Mouse (Mus musculus) adrenal gland, adult 18-20 months (tissue): ENCODE measurements at regions not wholly inside any gene's neighbourhood (a gene's known extent, or its start where the extent isn't known, plus 50 kb on each side); places are given as distances from the start of the nearest gene placed in this dataset.
A peak's percentile ranks its signal among the peaks of the same experiment; 100 is the strongest.

Source experiments
- DNase-seq, 2 experiments: peaks; one replicate each; pipeline ENCODE4 v3.0.0; 2021 to 2022; ENCODE audit warnings: low spot score in 2 of 2

DNA sequence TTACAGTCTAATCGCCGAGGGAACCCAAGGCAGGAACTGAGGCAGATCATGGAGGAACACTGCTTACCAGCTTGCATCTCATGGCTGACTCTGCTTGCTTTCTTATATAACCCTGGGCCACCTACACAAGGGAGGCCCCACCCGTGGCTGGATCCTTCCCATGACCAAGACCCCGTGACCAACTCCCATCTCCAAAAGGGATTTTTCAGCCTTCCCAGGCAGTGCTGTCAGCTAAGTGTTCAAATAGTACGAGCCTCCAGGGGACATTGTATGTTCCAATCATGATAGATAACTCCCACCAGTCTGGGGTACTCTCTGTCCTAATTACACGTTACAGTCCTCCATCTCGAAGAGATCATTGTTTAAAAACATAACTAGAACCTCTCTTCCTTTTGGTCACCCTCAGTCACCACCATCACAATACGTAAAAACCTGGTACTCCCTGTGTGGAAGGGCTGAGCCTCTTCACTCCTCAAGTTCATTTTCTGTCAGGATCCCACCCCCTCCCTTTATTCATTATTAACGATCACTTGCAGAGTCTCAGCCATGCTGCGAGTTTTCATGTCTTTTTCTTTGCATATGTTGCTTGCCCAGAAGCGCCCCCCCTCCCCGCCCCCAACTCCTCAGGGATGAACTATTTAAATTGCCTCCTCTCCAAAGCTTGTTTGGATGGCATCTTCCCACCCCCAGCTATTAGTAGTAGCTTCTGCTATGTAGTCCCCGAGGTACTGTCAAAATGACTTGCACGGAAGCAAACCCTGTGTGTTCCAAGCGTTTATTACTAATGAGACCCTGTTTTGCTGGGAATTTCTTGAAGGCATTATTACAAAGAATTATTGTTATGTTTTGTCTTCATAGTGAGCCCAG is 406.2 kb upstream of the Mmadhc start:
- DNase-seq, result no peak

DNA sequence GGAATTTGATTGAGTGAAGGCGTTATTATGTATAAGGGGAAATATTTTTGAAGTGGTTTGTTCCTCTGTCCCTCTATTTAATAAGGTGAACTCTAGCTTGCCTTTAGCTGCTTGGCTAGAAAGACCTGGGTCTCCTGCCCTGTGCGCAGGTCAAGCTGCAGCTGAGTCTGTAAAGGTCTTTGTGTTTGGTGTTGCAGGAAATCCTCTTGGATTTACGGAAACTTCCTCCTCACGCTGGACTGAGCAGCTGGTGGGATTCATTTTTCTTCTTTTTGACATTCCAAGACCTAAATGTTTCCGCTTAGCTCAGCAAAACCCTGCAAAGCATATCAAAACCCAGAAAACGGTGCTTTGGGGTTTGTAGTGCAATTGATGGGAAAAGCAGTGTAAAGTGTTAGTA is 402.2 kb upstream of the Mmadhc start:
- DNase-seq, result no peak

DNA sequence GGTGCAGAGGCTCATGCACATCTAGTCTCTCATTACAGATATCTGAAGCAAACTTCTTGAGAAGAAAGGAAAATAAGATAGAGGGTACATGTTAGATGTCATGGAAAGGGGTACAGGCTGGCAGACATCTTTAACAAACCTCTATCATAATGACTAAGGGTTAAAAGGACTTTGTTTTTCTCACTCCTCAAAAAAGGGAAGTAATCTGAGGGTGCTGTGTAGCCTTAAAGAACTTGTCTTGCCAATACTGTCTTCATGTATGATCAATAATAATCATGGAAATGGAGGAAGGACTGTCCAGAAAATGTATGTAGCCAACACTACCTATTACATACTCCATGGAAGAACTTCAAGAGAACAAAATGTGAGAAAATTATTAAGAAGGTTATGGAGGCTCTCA is 400.0 kb upstream of the Mmadhc start:
- no peak for DNase-seq

DNA sequence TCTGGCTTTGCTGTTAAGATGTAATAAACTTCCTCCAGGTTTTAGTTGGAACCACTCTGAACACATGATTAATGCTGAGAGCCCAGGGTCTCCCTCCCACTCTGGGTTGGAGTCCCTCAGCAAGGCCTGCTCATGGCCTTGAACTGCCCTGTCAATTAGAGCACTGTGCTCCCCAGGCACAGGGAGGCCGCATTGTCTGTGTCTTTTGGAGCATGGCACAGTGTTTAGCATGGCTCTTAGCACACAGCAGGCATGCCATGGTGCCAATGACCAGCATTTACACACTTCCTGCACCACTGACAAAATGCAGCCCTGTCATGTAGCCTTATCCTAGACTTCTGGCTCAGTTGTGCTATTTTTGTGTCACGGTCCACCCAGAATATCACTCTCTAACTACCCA is 398.2 kb upstream of the Mmadhc start:
- peak in 1 of 2 experiments; percentile 26 for DNase-seq

DNA sequence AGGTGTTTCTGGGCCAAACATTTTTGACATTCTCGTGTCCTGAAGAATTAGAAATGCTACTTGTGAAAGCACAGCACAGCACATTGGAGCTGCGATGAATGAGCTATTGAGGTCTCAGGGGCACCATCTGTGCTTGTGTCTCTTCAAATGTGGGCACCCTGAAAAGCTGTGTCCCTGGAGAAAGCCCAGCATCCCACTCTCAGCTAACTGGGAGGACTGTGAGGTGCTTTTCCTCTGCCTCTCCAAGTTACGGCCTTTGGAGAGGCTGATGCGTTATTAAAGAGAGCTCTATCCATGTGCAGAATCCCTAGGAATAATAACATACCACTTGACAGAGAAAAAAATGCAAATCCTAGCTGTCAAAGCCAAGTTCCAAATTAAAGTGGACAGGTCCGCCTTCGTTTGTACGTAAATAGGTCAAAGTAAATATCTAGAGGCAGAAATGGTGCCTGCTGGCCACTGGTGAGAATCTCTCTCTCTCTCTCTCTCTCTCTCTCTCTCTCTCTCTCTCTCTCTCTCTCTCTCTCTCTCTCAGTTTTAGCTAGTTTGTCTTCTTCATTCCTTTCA is 397.3 kb upstream of the Mmadhc start:
- no peak for DNase-seq

DNA sequence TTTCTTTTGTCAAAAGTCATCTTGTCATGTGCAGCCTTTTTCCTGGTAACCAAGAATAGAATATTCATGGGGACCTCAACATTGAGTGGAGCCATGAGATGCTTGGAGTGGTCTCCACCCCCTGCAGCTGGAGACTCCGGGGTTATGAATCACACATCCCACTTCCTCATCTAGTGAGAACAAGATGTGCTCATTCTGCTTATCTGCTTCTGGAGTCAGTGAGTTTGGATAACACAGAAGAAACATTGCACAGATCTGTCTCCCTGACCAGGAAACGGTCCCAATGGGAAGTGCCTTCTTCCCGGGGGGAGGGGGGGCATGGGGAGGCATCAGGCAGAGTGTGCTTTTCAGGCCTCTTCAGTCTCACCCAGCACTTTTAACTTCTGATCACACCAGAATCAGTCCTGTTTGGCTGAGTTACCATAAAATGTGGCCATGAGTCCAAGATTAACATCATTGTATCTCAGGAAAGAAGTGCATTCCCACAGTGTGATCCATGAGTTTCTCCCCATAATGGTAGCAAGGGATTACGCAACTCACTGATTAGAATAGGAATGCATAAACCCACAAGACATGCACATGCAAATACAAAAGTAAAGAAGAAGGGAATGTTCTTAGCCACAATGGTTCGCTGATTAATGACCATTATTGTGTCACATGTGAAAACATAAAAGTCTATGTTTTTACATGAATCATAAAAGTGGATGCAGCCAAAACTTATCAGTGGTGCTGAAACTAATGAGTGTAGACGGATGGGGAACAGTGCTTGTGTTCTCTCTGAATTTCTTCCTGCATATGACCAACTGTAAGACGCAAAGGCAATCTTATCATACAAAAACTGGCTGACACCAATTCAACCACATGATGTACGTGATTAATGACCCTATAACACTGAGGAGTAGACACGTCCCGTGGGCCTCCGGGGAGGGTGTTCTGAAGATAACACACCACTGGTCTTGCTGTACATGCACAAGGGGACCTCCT is 393.8 kb upstream of the Mmadhc start:
- DNase-seq, result no peak

DNA sequence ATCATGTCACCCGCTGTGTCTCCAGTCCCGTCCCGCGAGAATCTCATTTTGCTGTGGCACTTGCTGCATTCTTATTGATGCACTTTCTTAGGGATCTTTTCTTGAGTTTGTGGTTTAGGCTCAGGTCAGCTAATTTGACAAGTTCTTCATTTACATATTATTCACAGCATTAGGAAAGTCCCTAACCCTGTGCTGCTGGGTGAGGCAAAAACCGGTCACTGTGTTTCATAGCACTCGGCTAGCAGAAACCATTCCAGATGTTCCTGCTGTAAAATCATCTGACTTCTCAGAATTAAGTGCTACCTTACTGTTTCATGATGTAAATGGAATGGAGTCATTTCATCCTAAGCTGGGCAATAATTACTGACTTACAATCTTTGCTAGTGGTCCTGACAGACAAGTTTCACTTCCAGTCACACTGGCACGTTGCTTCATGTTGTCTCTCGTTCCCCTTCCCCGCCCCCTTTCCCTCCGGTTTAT is 391.1 kb upstream of the Mmadhc start:
- no peak for DNase-seq

DNA sequence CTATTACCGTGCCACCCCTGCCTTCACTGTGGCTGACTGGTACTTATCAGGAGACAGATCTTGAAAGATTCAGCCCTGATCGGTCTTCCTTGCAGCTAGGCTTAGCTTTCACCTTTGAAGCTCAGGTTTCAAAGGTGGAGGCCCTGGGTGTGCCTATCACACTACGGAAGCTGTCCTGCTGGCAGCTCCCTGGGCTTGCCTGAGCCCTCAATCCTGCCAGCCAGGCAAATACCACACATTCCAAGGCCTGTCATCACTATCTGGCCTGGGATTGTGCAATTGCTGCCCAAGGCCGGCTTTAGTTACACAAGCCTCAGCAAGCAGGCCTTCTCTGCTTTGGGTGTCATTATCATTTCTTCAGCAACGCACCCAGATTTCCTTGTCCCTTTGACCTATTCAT is 390.6 kb upstream of the Mmadhc start:
- peak; percentile 51 to 71 for DNase-seq

DNA sequence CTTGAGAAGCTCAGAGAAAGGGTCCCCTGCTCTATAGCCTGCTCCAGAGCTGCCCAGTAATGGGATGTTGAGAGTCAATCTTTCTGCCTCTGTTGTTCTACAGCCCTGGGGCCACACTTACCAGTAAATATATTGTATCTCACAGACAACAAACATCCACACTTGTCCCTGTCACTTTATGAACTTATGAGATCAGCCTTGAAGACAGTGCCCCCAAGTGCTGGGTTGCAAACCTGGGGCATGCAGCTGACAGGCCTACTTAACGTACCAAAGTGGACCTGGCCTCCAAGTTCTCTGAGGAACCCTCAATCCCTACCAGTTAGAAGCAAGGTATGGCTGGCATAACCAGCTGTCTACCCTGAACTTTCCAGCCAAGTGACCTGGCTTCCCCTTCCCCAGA is 380.9 kb upstream of the Mmadhc start:
- DNase-seq, result no peak

DNA sequence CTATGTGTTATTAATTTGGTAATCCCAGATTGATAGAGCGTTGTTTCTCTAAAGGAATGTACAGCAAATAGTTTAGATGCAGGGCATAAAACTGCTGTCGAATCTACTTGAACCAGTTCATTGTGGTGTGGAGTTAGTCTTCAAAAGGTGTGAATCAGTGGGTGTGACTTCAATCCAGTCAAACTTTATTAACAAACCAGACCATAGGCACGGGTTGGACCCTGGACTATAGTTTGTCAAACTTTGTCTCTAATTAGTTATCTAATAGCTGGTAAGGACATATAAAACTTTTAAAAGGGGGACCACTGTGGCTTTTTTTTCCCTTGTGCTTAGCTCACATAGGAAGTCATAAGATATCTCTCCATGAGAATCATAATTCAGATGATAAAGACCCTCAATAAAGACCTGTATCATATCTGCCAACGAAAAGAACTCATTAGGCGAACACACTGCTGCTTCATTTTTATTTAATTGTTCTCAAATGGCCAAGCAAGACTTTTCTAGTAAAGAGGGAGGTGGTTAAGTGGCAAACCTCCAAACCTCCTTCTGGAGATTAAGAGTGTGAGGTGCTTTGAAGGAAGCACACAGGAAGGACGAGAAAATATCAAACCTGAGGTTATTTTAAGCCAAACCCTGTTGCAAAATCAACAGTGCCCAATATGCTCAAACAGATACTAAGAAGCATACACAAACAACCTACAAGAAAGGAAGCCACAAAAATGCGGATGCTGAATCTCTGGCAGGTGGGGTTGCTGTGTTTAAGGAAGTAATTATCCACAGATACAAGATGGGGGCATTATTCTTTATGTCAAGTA is 379.3 kb upstream of the Mmadhc start:
- no peak for DNase-seq

DNA sequence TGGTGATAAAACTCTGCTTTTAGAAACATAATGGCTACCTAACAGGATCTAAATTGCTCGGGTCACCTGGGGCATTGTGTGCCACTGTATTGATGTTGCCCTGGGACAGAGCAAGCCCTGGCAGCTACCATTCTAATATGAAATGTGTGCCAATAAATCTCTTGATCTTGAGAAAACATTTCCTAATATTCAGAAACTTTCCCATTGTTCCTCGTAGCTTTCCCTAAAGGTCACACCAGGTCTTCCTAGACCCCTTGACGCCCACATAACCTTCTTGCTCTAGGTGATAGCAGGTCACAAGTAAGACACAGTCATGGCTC is 378.2 kb upstream of the Mmadhc start:
- DNase-seq, result no peak

DNA sequence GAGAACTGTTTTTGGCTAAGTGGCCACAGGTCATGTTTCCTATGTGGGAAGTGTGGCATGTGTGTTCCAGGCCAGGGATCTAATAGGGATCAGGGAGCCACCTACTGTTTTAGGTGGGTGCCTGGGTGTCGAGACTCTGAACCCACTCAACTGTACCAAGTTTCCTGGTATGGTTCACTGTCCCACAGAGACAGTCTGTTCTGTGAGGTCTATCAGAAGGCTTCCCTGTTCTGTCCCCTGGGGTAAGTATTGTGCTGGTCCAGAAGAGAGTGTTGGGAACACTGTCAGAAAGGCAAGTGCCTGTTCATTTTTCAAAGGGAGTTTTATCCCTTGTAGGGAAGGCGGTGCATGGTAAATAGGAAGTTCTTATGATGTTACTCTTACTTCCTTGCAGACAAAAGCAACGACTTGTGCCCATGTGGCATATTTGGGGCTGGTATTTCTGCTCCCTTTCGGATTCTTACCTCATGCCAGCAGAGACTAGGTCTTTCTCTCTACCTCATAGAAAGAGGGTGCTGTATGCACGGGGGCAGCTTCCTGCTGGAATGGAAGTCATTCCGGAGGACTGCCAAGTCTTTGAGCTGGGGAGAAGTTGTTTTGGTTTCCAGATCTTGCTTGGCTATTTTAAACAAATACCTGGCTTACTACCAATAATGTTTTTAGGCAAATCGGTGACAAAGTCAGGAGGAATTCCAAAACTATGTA is 377.7 kb upstream of the Mmadhc start:
- DNase-seq, result no peak

DNA sequence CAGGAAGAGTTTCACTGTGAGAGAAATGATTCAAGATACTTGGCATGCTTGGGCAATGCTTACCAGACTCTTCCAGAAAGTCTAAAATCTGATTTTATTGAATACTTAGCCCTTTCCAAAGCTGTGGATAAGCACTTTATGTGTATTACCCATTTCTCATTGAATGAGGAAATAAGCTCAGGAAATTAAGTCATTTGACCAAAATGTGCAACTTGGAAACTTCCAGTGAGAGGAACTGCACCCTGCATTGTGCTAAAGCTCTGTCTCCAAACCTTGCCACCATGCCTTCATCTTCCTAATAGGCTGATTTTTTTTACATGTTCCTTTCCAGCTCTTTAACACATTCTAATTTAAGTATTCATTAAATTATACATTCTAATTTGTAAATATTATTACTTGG is 372.7 kb upstream of the Mmadhc start:
- DNase-seq, result no peak

DNA sequence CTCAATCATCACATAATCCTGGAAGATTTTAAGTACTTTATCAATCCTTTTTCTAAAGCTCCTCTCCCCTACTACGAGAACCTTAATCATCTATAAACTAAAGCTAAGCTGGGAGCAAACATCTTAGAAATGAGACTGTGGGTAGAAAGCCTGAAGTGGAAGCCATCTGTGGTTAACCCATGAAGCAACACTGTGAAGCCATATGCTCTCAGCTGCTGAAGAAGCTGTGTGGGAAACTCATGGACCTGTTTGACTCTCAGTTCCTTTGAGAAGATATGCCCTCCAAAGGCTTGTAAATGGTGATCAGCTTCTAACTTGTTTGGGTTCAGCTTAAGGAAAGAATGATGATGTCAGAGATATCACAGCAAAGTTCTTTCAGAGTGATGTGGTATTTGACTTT is 372.2 kb upstream of the Mmadhc start:
- DNase-seq, result no peak

DNA sequence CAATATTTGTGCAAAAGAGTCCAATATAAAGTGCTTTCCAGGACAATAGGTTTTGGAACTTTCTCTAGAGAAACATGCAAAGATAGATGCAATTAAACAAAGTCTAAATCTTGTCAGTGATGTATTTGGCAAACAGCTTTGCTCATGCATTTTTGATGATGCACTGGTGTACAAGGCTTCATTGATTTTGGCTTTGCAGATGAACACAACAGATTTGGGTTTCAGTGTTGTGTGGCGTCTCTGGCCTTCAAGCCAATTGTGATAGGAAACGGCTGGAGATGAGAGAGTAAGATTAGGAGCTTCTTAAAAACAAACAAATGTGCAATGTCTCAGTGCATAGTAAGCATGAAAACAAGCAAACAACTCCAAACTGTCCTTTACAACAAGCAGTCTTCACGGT is 370.6 kb upstream of the Mmadhc start:
- DNase-seq, result no peak

DNA sequence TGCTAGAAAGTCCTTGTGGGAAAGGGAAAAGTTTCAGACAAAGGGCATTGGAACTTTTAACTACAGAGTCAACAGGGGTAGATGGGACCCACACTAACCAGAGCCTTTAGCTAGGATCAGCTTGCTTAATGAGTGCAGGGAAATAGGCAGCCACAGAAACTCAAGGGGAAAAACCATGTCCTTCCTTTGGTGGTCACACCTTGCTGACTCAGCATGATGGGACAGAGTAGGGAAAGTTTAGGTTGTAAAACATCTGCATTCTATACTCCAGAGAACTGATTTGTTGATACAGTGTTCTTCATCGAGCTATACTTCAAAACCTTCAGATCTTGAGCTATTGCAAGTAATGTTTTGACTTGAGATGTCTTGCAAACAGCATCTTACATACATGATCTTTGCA is 365.9 kb upstream of the Mmadhc start:
- DNase-seq, result no peak

DNA sequence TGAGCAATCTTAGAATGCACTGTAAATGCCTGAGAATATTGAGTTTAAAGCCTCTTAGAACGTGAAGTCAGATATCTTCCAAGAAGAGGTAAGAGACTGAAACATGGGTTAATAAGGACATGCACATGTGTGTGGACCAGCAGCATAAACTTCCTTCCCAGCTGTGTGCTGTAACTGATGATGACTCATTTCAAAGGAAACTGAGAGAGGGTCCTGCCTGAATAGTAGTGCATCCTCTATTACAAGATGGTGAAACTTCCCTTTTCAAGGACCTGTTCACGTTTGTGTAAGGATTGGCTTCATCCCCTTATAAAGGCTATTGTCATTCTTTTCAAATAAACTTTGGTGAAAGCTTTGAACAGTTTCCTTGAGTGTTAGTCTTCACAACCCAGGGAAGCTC is 363.4 kb upstream of the Mmadhc start:
- no peak for DNase-seq

DNA sequence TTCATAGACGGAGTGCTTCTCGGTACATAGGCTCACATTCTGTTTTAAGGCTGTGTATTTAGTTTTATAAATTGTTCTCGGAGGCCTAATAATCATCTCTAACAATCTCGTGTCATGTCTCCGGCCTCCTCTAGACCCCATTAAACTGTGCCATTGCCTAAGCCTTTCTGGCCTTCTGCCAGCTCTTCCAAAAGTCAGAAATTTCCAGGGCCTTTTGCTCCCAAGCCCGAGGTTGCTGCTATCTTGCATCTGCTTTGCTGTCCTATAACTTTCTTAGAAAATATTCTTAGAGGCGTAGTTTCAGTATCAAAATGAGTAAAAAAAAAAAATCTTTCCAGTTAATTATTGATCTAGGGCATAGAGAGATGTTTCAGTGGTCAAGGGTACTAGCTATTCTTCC is 361.2 kb upstream of the Mmadhc start:
- DNase-seq, result no peak

DNA sequence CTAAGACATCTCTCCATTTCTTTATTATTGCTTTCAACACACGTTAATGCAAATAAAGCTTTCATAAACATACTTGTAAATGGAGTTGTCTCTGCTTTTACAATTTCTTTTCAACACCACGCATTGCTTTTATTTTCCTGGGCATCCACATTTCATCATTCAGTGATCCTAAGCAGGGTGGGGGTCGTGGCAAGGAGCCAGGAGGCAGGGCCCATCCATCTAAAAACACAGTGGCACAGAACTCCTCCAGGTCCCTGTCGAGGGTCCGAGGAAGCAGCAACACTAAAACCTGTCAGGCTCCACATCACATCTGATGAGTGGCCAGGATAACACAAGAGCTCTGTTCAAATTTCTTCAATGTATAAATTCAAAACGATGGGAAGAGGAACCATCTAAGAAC is 359.8 kb upstream of the Mmadhc start:
- no peak for DNase-seq

DNA sequence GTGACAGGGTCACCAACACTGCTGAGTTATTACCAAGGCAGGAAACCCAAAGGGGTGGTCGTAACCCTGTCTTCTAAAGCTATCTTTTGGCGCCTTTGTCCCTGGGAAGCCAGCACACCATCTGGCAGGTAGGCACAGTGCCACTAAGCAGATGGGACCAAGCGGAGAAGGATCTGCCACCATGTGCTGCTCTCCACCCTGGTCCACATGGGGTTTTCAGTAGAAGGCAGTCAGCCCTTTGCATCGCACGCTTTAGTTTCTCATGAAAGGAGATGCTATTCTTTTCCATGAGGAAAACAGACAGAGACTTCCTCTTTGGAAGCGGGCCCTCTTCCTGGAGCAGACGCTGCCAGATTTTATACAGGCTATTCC is 358.3 kb upstream of the Mmadhc start:
- DNase-seq, result no peak
